Mouse (Mus musculus): ENCODE results near the gene Rfx7. TPM values are rescaled to one million over a fixed set of nuclear protein-coding genes. Genes with fewer than 3 reads are reported as not detected.

Rfx7 gene
- 43.9 and 133 TPM in 2 replicates for polyA plus RNA-seq (2012; ENCODE audit: insufficient read depth, insufficient read length, low replicate concordance, missing spikeins)

GRCm38 (mm10) chr9:72531996-72532380 lies at the start of gene Rfx7:
Rfx7 (plus strand) TSS chr9:72532240.
- Histone ChIP-seq H3K27ac (ENCODE audit: insufficient read depth, low read depth, low read length) (peak within 1 kb of the TSS; percentile 98), H3K4me1 (ENCODE audit: control insufficient read depth, insufficient read depth, low read length) (peaks cover 8% of the 10 kb centered on the region), H3K4me3 (ENCODE audit: insufficient read depth, low read depth, low read length) (peak within 1 kb of the TSS; percentile 100)
- WGBS: 6% methylated on average over 59 of the region's 63 CpGs
- TF ChIP-seq POLR2A (IDR thresholded peaks at IDR 0.05; ENCODE audit: insufficient read depth, low read depth, low read length) (peak; percentile 32), CTCF (IDR thresholded peaks at IDR 0.05; ENCODE audit: insufficient read depth, low read depth, low read length) (no peak)

GRCm38 (mm10) chr9:72488523-72488922 lies 43.5 kb upstream of the Rfx7 start:
- peaks cover 5% of the 10 kb centered on the region for H3K4me1 ChIP-seq (ENCODE audit: control insufficient read depth, insufficient read depth, low read length)
- H3K27ac ChIP-seq (ENCODE audit: insufficient read depth, low read depth, low read length): no peak overlapping the region
- H3K4me3 ChIP-seq (ENCODE audit: insufficient read depth, low read depth, low read length): no peak overlapping the region
- TF ChIP-seq CTCF (IDR thresholded peaks at IDR 0.05; ENCODE audit: insufficient read depth, low read depth, low read length): no peak
- no peak for TF ChIP-seq POLR2A (IDR thresholded peaks at IDR 0.05; ENCODE audit: insufficient read depth, low read depth, low read length)

GRCm38 (mm10) chr9:72489131-72489530 lies 42.9 kb upstream of the Rfx7 start:
- peaks cover 5% of the 10 kb centered on the region for H3K4me1 ChIP-seq (ENCODE audit: control insufficient read depth, insufficient read depth, low read length)
- no peak overlapping the region for H3K4me3 ChIP-seq (ENCODE audit: insufficient read depth, low read depth, low read length)
- H3K27ac ChIP-seq (ENCODE audit: insufficient read depth, low read depth, low read length): no peak overlapping the region
- no peak for TF ChIP-seq POLR2A (IDR thresholded peaks at IDR 0.05; ENCODE audit: insufficient read depth, low read depth, low read length)
- no peak for TF ChIP-seq CTCF (IDR thresholded peaks at IDR 0.05; ENCODE audit: insufficient read depth, low read depth, low read length)
- WGBS: 96% methylated on average over 5 of the region's 5 CpGs

GRCm38 (mm10) chr9:72491559-72492193 lies 40.4 kb upstream of the Rfx7 start:
- TF ChIP-seq POLR2A (IDR thresholded peaks at IDR 0.05; ENCODE audit: insufficient read depth, low read depth, low read length) (peak; percentile 48), CTCF (IDR thresholded peaks at IDR 0.05; ENCODE audit: insufficient read depth, low read depth, low read length) (no peak)
- under 1% methylated on average over 32 of the region's 32 CpGs for WGBS
- peaks cover 5% of the 10 kb centered on the region for H3K4me1 ChIP-seq (ENCODE audit: control insufficient read depth, insufficient read depth, low read length)
- peak overlapping the region; percentile 90 for H3K4me3 ChIP-seq (ENCODE audit: insufficient read depth, low read depth, low read length)
- peak overlapping the region; percentile 84 for H3K27ac ChIP-seq (ENCODE audit: insufficient read depth, low read depth, low read length)

- peaks cover 5% of the 10 kb centered on the region for H3K4me1 ChIP-seq (ENCODE audit: control insufficient read depth, insufficient read depth, low read length)
- 4% methylated on average over 6 of the region's 6 CpGs for WGBS
These were observed 39.9 kb upstream of the Rfx7 start, which contains the start of gene Tex9 for GRCm38 (mm10) chr9:72492194-72492565. Tex9 (minus strand) TSS chr9:72492212.

GRCm38 (mm10) chr9:72493465-72493864 lies 38.6 kb upstream of the Rfx7 start:
- 90% methylated on average over 2 of the region's 2 CpGs for WGBS
- no peak overlapping the region for H3K4me3 ChIP-seq (ENCODE audit: insufficient read depth, low read depth, low read length)
- H3K27ac ChIP-seq (ENCODE audit: insufficient read depth, low read depth, low read length): no peak overlapping the region
- TF ChIP-seq CTCF (IDR thresholded peaks at IDR 0.05; ENCODE audit: insufficient read depth, low read depth, low read length): no peak
- no peak for TF ChIP-seq POLR2A (IDR thresholded peaks at IDR 0.05; ENCODE audit: insufficient read depth, low read depth, low read length)
- peaks cover 5% of the 10 kb centered on the region for H3K4me1 ChIP-seq (ENCODE audit: control insufficient read depth, insufficient read depth, low read length)

More at GRCm38 (mm10) chr9:72492194-72492565, 39.9 kb upstream of the Rfx7 start, which contains the start of gene Tex9:
- peak within 1 kb of the TSS; percentile 84 for H3K27ac ChIP-seq (ENCODE audit: insufficient read depth, low read depth, low read length)
- H3K4me3 ChIP-seq (ENCODE audit: insufficient read depth, low read depth, low read length): peak within 1 kb of the TSS; percentile 90
- no peak for TF ChIP-seq CTCF (IDR thresholded peaks at IDR 0.05; ENCODE audit: insufficient read depth, low read depth, low read length)
- no peak for TF ChIP-seq POLR2A (IDR thresholded peaks at IDR 0.05; ENCODE audit: insufficient read depth, low read depth, low read length)

- no peak for TF ChIP-seq POLR2A (IDR thresholded peaks at IDR 0.05; ENCODE audit: insufficient read depth, low read depth, low read length)
- TF ChIP-seq CTCF (IDR thresholded peaks at IDR 0.05; ENCODE audit: insufficient read depth, low read depth, low read length): no peak
- no peak overlapping the region for H3K4me3 ChIP-seq (ENCODE audit: insufficient read depth, low read depth, low read length)
- H3K27ac ChIP-seq (ENCODE audit: insufficient read depth, low read depth, low read length): no peak overlapping the region
- WGBS: 84% methylated on average over 3 of the region's 3 CpGs
- peaks cover 5% of the 10 kb centered on the region for H3K4me1 ChIP-seq (ENCODE audit: control insufficient read depth, insufficient read depth, low read length)
These were observed 37.9 kb upstream of the Rfx7 start for GRCm38 (mm10) chr9:72493984-72494685.

GRCm38 (mm10) chr9:72496691-72497090 lies 35.3 kb upstream of the Rfx7 start:
- Histone ChIP-seq H3K27ac (ENCODE audit: insufficient read depth, low read depth, low read length) (no peak overlapping the region), H3K4me1 (ENCODE audit: control insufficient read depth, insufficient read depth, low read length) (no peaks in the 10 kb centered on the region), H3K4me3 (ENCODE audit: insufficient read depth, low read depth, low read length) (no peak overlapping the region)
- TF ChIP-seq POLR2A (IDR thresholded peaks at IDR 0.05; ENCODE audit: insufficient read depth, low read depth, low read length) (no peak), CTCF (IDR thresholded peaks at IDR 0.05; ENCODE audit: insufficient read depth, low read depth, low read length) (no peak)
- WGBS: 25% methylated on average over 2 of the region's 2 CpGs

GRCm38 (mm10) chr9:72497171-72497570 lies 34.9 kb upstream of the Rfx7 start:
- Histone ChIP-seq H3K4me3 (ENCODE audit: insufficient read depth, low read depth, low read length) (no peak overlapping the region), H3K27ac (ENCODE audit: insufficient read depth, low read depth, low read length) (peak overlapping the region; percentile 45; the same call in 1 of the 2 replicates)
- 27% methylated on average over 3 of the region's 3 CpGs for WGBS

More at GRCm38 (mm10) chr9:72497171-72497570, 34.9 kb upstream of the Rfx7 start:
- no peak for TF ChIP-seq POLR2A (IDR thresholded peaks at IDR 0.05; ENCODE audit: insufficient read depth, low read depth, low read length)
- no peak for TF ChIP-seq CTCF (IDR thresholded peaks at IDR 0.05; ENCODE audit: insufficient read depth, low read depth, low read length)
- no peaks in the 10 kb centered on the region for H3K4me1 ChIP-seq (ENCODE audit: control insufficient read depth, insufficient read depth, low read length)

Measured in olfactory bulb, adult 2 months (tissue).